Mouse (Mus musculus) forebrain, embryonic 10.5 days (tissue): ENCODE measurements around the gene Zcchc12. TPM values are rescaled to one million over a fixed set of nuclear protein-coding genes. Genes with fewer than 3 reads are reported as not detected.
A peak's percentile ranks its signal among the peaks of the same experiment; 100 is the strongest.

Experiments
- DNase-seq: peaks from one replicate; pipeline ENCODE4 v3.0.0-alpha.2; 2017; ENCODE audit warnings: low spot score; ENCODE audit errors: extremely low spot score
- H3K27ac ChIP-seq: fragments of 300-500 bp; sonication (generic); 2 replicates; pipeline ENCODE4 v1.5.1; 2016; ENCODE audit warnings: mild to moderate bottlenecking
- H3K27me3 ChIP-seq: fragments of 300-500 bp; sonication (generic); 2 replicates; pipeline ENCODE4 v1.6.1; 2016; ENCODE audit warnings: mild to moderate bottlenecking; ENCODE audit not compliant: poor library complexity, severe bottlenecking
- H3K36me3 ChIP-seq: fragments of 300-500 bp; sonication (generic); replicated peaks from 2 replicates; pipeline ENCODE4 v1.6.1; 2016; ENCODE audit warnings: mild to moderate bottlenecking, moderate library complexity
- H3K4me1 ChIP-seq: fragments of 300-500 bp; sonication (generic); 2 replicates; pipeline ENCODE4 v1.6.1; 2016
- H3K4me3 ChIP-seq: fragments of 300-500 bp; sonication (generic); 2 replicates; pipeline ENCODE4 v1.5.1; 2016; ENCODE audit warnings: mild to moderate bottlenecking, moderate library complexity
- H3K9me3 ChIP-seq: fragments of 300-500 bp; sonication (generic); 2 replicates; pipeline ENCODE4 v1.6.1; 2016; ENCODE audit warnings: mild to moderate bottlenecking, moderate library complexity
- WGBS: fragments of 180-500 bp; shearing (Covaris S2); methylation state at CpG from one replicate; pipeline ENCODE4 v1.1.7; 2016; 5-methylcytosine and 5-hydroxymethylcytosine counted together
- polyA plus RNA-seq: library from polyadenylated mRNA; unstranded; fragments of >200 nt; fragmentation: Nextera tagmentation; extraction: Ambion mirVana; gene quantifications from 2 replicates; pipeline ENCODE4 v1.2.1, GENCODE M21; 2016

Gene Zcchc12
- polyA plus RNA-seq: 10.3 and 11.4 TPM in 2 replicates

DNA sequence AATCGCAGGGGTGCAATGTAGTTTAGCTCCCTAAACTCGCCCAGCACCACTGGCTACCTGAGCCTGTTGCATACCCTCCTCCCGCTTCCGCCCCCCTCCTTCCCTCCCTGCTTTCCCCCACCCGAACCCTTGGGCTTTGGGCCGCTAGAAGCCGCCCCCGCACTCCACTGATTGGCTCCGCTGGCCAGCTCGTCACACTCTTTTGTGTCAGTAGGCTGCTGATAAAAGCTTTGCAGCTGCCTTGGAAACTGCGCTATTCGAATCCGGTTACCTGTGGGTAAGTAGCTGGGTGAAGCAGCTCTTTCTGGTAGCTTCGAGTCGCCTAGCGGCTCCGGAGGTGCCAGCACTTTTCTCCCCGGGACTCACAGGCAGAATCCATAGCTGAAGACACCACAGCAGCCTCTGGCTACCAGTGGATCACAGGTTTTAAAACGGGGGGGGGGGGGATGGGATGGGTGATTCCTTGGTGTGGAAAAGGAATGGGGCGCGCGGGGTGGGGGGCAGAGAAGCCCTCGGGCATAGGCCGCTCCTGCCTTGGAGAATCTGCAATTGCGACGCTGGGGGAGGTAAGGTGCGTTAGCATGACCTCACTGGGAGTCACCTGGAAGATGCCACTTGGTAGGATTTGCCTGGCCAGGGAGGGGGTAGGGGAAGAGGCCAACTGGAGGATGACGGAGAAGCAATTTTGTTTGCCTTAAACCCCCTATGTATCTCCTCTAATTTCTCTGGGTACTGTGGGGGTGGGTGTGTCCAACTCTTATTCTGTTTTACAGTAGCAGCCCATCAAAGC, at the start of gene Zcchc12:
Zcchc12 (plus strand) TSS at position 169 of the 790 bp plus-strand sequence.
- H3K4me3 ChIP-seq: peak within 1 kb of the TSS; percentile 45
- DNase-seq: peak; percentile 26
- no peaks in the 10 kb centered on the region for H3K36me3 ChIP-seq
- H3K27ac ChIP-seq: no peak within 1 kb of the TSS
- no peaks in the 10 kb centered on the region for H3K9me3 ChIP-seq
- peaks cover 38% of the 10 kb centered on the region for H3K4me1 ChIP-seq
- 16% methylated on average over 27 of the region's 28 CpGs for WGBS
- peaks cover 39% of the 10 kb centered on the region for H3K27me3 ChIP-seq

DNA sequence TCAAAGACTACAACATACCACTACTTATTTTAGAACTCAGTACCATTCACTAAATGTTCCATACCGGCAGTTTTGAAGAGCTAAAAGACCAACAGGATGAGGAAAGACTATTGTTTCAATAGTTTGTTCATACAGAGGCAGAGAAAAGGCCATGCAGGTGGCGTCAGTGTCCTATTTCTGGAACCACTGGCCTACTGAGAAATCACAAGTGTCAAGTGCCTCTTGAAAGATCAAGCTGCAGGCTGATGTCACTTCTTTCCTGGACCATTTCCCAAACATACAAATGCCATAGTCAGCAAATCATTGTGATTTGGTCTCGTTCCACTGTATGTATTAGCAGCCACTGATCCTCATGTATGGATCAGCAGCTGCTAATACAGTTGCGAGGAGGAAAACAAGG, 49.0 kb upstream of the Zcchc12 start:
- no peaks in the 10 kb centered on the region for H3K36me3 ChIP-seq
- H3K9me3 ChIP-seq: no peaks in the 10 kb centered on the region
- no peak overlapping the region for H3K4me3 ChIP-seq
- H3K27ac ChIP-seq: no peak overlapping the region
- 85% methylated on average over 4 of the region's 4 CpGs for WGBS
- no peak for DNase-seq
- H3K27me3 ChIP-seq: no peaks in the 10 kb centered on the region
- H3K4me1 ChIP-seq: no peaks in the 10 kb centered on the region

DNA sequence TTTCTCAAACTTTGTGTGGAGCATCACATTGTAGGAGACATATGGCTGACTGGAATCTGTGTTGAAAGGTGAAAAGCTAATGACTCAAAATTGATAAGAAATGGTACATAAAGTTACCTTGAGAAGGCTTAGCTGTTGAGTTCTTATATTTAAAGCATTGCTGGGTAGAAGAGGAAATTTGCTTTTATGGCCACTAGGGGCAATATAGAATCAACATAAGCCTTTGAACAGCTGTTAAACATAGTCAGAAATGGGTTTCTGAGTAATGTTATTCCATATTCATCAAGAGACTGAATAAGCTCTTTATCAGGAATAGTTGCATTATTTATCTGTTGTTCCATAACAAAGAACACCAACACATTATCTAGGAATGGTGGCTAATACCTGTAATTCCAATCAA, 45.6 kb upstream of the Zcchc12 start:
- no peaks in the 10 kb centered on the region for H3K36me3 ChIP-seq
- DNase-seq: no peak
- H3K4me1 ChIP-seq: no peaks in the 10 kb centered on the region
- H3K27ac ChIP-seq: no peak overlapping the region
- H3K27me3 ChIP-seq: no peaks in the 10 kb centered on the region
- no peaks in the 10 kb centered on the region for H3K9me3 ChIP-seq
- no peak overlapping the region for H3K4me3 ChIP-seq

DNA sequence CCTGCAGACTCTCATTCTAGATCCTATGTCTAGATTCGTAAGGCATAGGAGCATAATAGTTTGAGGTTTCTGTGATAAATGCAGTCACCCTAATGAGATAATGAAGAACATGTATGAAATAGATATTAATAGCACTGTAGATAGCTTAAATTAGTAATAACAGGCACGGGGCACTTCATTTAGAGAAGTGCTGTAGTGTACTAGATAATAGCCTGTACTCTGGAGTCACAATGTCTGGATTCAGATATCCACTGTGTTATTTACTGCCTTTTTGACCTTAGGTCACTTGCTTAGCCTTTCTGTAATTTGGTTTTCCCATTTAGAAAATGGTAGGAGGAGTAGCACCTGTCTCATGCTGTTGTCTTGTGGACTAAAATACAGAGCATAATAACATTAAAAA, 39.0 kb upstream of the Zcchc12 start:
- H3K4me3 ChIP-seq: no peak overlapping the region
- no peak overlapping the region for H3K27ac ChIP-seq
- H3K9me3 ChIP-seq: no peaks in the 10 kb centered on the region
- no peaks in the 10 kb centered on the region for H3K36me3 ChIP-seq
- H3K4me1 ChIP-seq: peaks cover 4% of the 10 kb centered on the region
- DNase-seq: no peak
- no peaks in the 10 kb centered on the region for H3K27me3 ChIP-seq
- 79% methylated on average over 2 of the region's 2 CpGs for WGBS

DNA sequence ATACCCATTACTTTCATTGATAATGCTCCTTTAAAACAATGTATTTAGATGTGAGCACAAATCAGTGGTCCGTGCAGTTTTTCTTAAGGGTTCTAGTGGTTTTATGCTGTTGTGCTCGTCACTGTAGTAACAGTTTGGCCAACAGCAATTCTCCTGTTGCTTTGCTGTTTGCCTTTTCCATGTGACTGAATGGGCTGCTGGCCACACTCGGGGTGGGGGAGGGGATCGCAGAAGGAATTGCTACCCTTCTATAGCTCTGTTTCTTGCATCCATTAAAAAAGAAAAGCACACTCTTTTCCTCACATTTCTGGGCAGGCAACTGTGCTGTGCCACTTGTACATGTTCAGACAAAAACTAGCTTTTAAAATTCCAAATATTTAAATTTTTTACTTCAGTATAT, 34.1 kb upstream of the Zcchc12 start:
- Histone ChIP-seq H3K27ac (no peak overlapping the region), H3K27me3 (no peaks in the 10 kb centered on the region), H3K36me3 (no peaks in the 10 kb centered on the region), H3K4me1 (peaks cover 10% of the 10 kb centered on the region), H3K4me3 (no peak overlapping the region), H3K9me3 (no peaks in the 10 kb centered on the region)
- WGBS: 36% methylated on average over 4 of the region's 4 CpGs
- DNase-seq: no peak

DNA sequence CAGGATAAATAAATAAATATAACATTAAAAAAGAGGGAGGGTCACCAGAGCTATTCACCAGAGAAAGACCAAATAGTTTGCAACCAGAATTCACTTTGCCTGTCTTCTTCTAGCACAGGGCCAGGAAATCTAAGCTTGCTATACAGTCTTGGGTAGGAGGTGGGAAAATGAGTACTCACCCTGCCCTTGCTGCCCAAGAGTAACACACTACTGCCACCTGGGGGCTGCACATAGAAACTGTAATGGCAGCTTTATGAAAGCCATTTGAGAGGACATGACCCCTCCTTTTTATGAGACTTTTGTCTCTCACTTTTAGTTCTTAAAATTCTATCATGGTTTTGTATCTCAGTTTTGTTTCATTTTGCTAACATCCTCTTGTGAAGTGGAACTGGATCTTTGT, 12.1 kb upstream of the Zcchc12 start:
- no peaks in the 10 kb centered on the region for H3K9me3 ChIP-seq
- no peak overlapping the region for H3K4me3 ChIP-seq
- no peak for DNase-seq

DNA sequence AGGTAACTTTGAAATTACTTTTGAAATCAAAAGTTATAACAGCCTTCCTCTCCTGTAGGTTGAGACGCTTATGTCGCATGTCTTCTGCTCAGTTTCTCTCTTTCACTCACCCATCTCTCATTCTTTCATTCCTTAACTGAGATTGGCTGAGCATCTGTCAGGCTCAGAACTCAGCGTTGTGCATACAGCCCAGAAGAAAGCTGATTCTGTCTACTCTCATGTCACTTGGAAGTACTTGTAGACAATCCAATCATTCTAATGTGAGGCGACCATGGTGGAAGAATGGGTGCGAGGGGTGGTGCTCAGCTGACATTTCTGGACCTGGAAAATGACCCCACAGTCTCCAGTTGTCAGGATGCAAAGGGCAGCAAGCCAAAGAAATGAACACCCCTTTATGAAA, 9.7 kb upstream of the Zcchc12 start:
- 0 out of 2 replicates have a peak, but pooled peaks cover 2% of the 10 kb centered on the region for H3K4me1 ChIP-seq
- WGBS: 70% methylated on average over 5 of the region's 5 CpGs

More for the DNA sequence above, 12.1 kb upstream of the Zcchc12 start:
- no peak overlapping the region for H3K27ac ChIP-seq
- no peaks in the 10 kb centered on the region for H3K27me3 ChIP-seq
- no peaks in the 10 kb centered on the region for H3K36me3 ChIP-seq
- H3K4me1 ChIP-seq: 0 out of 2 replicates have a peak, but pooled peaks cover 2% of the 10 kb centered on the region

DNA sequence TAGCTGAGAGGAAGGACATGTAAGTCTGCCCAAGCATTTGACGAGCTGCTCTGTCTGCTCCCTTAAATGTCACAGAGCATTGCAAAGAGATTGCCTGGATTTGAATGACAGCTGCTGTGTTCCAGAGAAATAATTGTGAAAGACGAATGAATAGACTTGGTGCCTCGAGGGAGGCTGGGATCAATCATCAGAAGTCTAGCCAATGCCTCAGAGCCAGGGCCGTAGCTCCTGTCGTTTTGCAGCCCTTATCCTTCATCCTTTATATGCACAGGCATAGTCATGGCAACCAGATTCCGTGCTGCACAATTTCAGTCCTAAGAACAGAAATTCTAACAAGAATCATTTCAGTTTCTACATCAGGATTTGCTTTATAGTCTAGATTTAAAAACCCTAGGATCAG, 9.3 kb upstream of the Zcchc12 start:
- H3K4me1 ChIP-seq: 0 out of 2 replicates have a peak, but pooled peaks cover 2% of the 10 kb centered on the region
- H3K4me3 ChIP-seq: no peak overlapping the region
- no peaks in the 10 kb centered on the region for H3K27me3 ChIP-seq
- no peaks in the 10 kb centered on the region for H3K36me3 ChIP-seq
- 38% methylated on average over 6 of the region's 6 CpGs for WGBS
- no peaks in the 10 kb centered on the region for H3K9me3 ChIP-seq
- no peak overlapping the region for H3K27ac ChIP-seq
- no peak for DNase-seq

More for the DNA sequence above, 9.7 kb upstream of the Zcchc12 start:
- H3K36me3 ChIP-seq: no peaks in the 10 kb centered on the region
- H3K27ac ChIP-seq: no peak overlapping the region
- H3K9me3 ChIP-seq: no peaks in the 10 kb centered on the region
- no peak overlapping the region for H3K4me3 ChIP-seq
- no peaks in the 10 kb centered on the region for H3K27me3 ChIP-seq
- DNase-seq: no peak

DNA sequence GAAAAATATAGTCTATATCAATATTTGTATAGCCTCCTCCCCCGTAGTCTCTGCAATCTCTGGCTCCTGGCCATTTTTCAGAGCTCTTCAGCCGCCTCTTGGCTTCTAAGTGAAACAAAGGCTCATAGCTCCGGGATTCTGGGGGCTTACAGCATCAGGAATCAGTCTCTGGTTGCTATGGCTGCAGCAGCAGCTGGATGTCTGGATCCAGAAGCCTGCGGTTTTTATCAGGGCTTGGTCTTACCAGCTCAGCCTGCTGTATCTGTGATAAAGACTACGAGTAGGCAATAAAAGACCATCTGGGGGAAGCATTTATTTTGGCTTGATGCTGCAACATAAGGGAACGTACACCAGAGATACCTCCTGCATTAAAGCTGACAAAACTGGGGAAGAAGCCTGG, 1.8 kb upstream of the Zcchc12 start:
- Histone ChIP-seq H3K27ac (no peak overlapping the region), H3K4me3 (no peak overlapping the region), H3K4me1 (peaks cover 38% of the 10 kb centered on the region), H3K27me3 (peaks cover 39% of the 10 kb centered on the region), H3K36me3 (no peaks in the 10 kb centered on the region), H3K9me3 (no peaks in the 10 kb centered on the region)
- DNase-seq: no peak
- 31% methylated on average over 6 of the region's 6 CpGs for WGBS

DNA sequence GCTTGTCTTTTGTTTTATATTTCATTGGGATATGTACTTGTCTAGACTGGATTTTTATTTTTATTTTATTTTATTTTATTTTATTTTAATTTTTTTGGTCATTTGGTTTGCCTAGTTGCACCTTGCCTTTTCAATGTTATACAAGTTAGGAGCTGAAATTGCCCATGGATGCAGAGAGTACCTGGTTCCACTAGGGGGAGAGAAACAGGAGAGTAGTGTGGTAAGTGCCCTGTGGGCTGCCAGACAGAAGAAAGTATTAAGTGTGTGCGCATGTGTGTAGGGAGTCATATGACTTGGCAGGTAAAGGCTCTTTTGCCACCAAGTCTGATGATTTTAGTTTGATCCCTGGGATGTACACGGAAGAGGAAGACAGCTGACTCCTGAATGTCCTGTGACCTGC, 13.8 kb downstream of the Zcchc12 start:
- Histone ChIP-seq H3K4me1 (no peaks in the 10 kb centered on the region), H3K27ac (no peak overlapping the region), H3K4me3 (no peak overlapping the region), H3K27me3 (no peaks in the 10 kb centered on the region), H3K9me3 (no peaks in the 10 kb centered on the region), H3K36me3 (no peaks in the 10 kb centered on the region)
- no peak for DNase-seq
- 69% methylated on average over 2 of the region's 2 CpGs for WGBS

DNA sequence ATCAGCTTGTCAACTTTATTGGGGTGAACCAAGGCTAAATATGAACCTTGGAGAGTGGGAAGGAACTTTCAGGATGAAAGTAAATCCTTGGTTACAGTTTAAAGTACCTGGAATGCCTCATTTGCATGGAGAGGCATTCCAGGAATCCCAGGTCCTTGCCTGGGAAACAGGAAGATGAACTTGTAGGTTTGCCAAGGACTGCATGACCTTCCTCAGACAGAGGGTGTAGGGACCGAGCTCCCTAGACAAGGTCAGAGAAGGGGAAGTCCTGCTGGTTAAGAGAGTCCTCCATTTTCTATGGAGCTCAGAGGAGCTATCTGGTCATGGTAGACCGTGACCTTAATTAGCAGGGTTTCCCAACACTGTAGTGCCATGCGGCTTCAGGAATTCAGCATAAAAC, 15.5 kb downstream of the Zcchc12 start:
- no peak overlapping the region for H3K27ac ChIP-seq
- no peaks in the 10 kb centered on the region for H3K4me1 ChIP-seq
- no peak overlapping the region for H3K4me3 ChIP-seq
- 80% methylated on average over 3 of the region's 3 CpGs for WGBS
- H3K9me3 ChIP-seq: no peaks in the 10 kb centered on the region
- DNase-seq: no peak
- no peaks in the 10 kb centered on the region for H3K36me3 ChIP-seq
- no peaks in the 10 kb centered on the region for H3K27me3 ChIP-seq

DNA sequence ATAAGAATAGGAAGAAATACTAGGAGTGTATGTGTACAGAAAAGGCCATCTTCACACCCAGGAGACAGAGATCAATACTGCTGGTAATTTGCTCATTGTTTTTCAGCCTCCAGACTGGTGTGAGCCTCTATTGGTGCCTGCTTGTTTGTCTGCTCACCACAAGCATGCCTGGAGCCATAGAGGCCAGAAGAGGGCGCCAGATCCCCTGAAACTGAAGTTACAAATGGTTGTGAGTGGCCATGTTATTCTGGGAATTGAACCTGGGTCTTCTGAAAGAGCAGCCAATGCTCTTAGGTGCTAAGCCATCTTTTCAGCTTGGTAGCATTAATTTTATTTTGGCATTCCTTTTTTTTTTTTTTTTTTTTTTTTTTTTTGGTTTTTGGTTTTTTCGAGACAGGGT, 25.7 kb downstream of the Zcchc12 start:
- H3K4me3 ChIP-seq: no peak overlapping the region
- no peaks in the 10 kb centered on the region for H3K36me3 ChIP-seq
- no peaks in the 10 kb centered on the region for H3K4me1 ChIP-seq
- no peaks in the 10 kb centered on the region for H3K9me3 ChIP-seq
- DNase-seq: no peak
- H3K27ac ChIP-seq: no peak overlapping the region
- no peaks in the 10 kb centered on the region for H3K27me3 ChIP-seq
- 56% methylated on average over 2 of the region's 2 CpGs for WGBS

DNA sequence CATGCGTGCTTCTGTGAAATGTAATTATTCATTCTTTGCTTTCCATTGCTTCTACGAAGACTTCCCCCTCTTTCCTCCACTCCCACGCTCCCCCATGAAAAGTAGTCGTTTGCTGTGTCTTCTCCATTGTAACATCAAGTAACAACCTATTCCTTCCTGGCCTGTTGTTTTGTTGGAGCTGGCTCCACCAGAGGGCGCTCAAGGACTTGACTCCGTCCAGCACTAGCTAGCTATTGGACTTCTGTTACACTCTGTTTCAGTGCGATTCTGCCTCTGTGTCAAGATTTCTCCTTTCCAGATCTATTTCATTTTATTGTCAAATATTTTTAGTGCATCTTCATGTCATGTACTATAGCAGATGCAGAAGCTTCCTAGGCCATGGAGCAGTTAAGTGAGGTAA, 30.1 kb downstream of the Zcchc12 start:
- no peaks in the 10 kb centered on the region for H3K27me3 ChIP-seq
- no peak overlapping the region for H3K27ac ChIP-seq
- H3K4me1 ChIP-seq: no peaks in the 10 kb centered on the region
- H3K36me3 ChIP-seq: no peaks in the 10 kb centered on the region
- H3K9me3 ChIP-seq: no peaks in the 10 kb centered on the region
- WGBS: 22% methylated on average over 7 of the region's 7 CpGs
- DNase-seq: peak; percentile 62
- no peak overlapping the region for H3K4me3 ChIP-seq
